Mouse (Mus musculus) kidney, postnatal 0 days (tissue): ENCODE data around the gene Dock10. TPM values are rescaled to one million over a fixed set of nuclear protein-coding genes. Genes with fewer than 3 reads are reported as not detected.

Source experiments
- ATAC-seq: fragments of 200-750 bp; cut with Nextera tagmentation; replicated peaks from 2 replicates; pipeline ENCODE4 v1.8.0; 2017; ENCODE audit warnings: low read depth, moderate number of reproducible peaks, moderate TSS enrichment, moderate library complexity; ENCODE audit not compliant: low FRiP score
- DNase-seq: peaks from one replicate; pipeline ENCODE4 v3.0.0-alpha.2; 2016; ENCODE audit warnings: low spot score
- H3K27ac ChIP-seq: fragments of 300-500 bp; sonication (generic); 2 replicates; pipeline ENCODE4 v1.5.1; 2014; ENCODE audit warnings: mild to moderate bottlenecking
- H3K27me3 ChIP-seq: fragments of 300-500 bp; sonication (generic); 2 replicates; pipeline ENCODE4 v1.6.1; 2014; ENCODE audit warnings: low read length, mixed read lengths; ENCODE audit not compliant: insufficient read depth
- H3K36me3 ChIP-seq: fragments of 300-500 bp; sonication (generic); 2 replicates; pipeline ENCODE4 v1.6.1; 2014; ENCODE audit warnings: low read length, mixed read lengths; ENCODE audit not compliant: insufficient read depth
- H3K4me1 ChIP-seq: fragments of 300-500 bp; sonication (generic); replicated peaks from 2 replicates; pipeline ENCODE4 v1.6.1; 2014; ENCODE audit warnings: antibody characterized with exemption, low read length, mixed read lengths; ENCODE audit not compliant: insufficient read depth
- H3K4me2 ChIP-seq: fragments of 300-500 bp; sonication (generic); 2 replicates; pipeline ENCODE4 v1.6.1; 2014; ENCODE audit warnings: mild to moderate bottlenecking, low read length, moderate library complexity, mixed read lengths
- H3K4me3 ChIP-seq: fragments of 300-500 bp; sonication (generic); replicated peaks from 2 replicates; pipeline ENCODE4 v1.5.1; 2014; ENCODE audit warnings: low read depth, low read length
- H3K9ac ChIP-seq: fragments of 300-500 bp; sonication (generic); 2 replicates; pipeline ENCODE4 v1.6.1; 2014; ENCODE audit warnings: low read depth, low read length
- H3K9me3 ChIP-seq: fragments of 300-500 bp; sonication (generic); replicated peaks from 2 replicates; pipeline ENCODE4 v1.6.1; 2016; ENCODE audit warnings: low read length, inconsistent platforms, mixed read lengths
- CTCF ChIP-seq: IDR thresholded peaks from 2 replicates; pipeline ENCODE4 v1.5.1; 2016; ENCODE audit warnings: antibody characterized with exemption, low read depth, mild to moderate bottlenecking, moderate library complexity
- WGBS: fragments of 180-500 bp; shearing (Covaris S2); extraction: QIAGEN DNeasy Blood & Tissue Kit; methylation state at CpG from one replicate; pipeline ENCODE4 v1.1.7; 2014; 5-methylcytosine and 5-hydroxymethylcytosine counted together
- polyA plus RNA-seq: library from polyadenylated mRNA; unstranded; fragments of >200 nt; fragmentation: Nextera tagmentation; extraction: Ambion mirVana; gene quantifications from 2 replicates; pipeline ENCODE4 v1.2.1, GENCODE M21; 2015

The Dock10 gene
- polyA plus RNA-seq, 1 experiment from 2014 or later: 2.6 TPM

GRCm38 (mm10) chr1:80718666-80719065, 39.7 kb downstream of the Dock10 start:
- 87% methylated on average over 1 of the region's 1 CpGs for WGBS
- H3K27me3 ChIP-seq: no peaks in the 10 kb centered on the region
- DNase-seq (no peak), ATAC-seq (no peak)
- no peak for TF ChIP-seq CTCF
- H3K4me3 ChIP-seq: no peak overlapping the region
- no peak overlapping the region for H3K27ac ChIP-seq
- H3K4me1 ChIP-seq: no peaks in the 10 kb centered on the region
- H3K9ac ChIP-seq: no peak overlapping the region
- no peaks in the 10 kb centered on the region for H3K36me3 ChIP-seq
- H3K4me2 ChIP-seq: no peak overlapping the region
- H3K9me3 ChIP-seq: no peaks in the 10 kb centered on the region

GRCm38 (mm10) chr1:80715917-80716316, 42.4 kb downstream of the Dock10 start:
- ATAC-seq: no peak
- H3K9ac ChIP-seq: no peak overlapping the region
- peak; percentile 42 for DNase-seq
- TF ChIP-seq CTCF: no peak
- H3K36me3 ChIP-seq: no peaks in the 10 kb centered on the region
- WGBS: 55% methylated on average over 3 of the region's 3 CpGs
- no peaks in the 10 kb centered on the region for H3K27me3 ChIP-seq
- no peaks in the 10 kb centered on the region for H3K4me1 ChIP-seq
- H3K27ac ChIP-seq: no peak overlapping the region
- no peak overlapping the region for H3K4me3 ChIP-seq
- no peaks in the 10 kb centered on the region for H3K9me3 ChIP-seq
- no peak overlapping the region for H3K4me2 ChIP-seq

- Histone ChIP-seq H3K4me2 (no peak overlapping the region), H3K4me3 (no peak overlapping the region), H3K9me3 (no peaks in the 10 kb centered on the region), H3K4me1 (no peaks in the 10 kb centered on the region), H3K27me3 (no peaks in the 10 kb centered on the region), H3K36me3 (no peaks in the 10 kb centered on the region), H3K9ac (no peak overlapping the region), H3K27ac (no peak overlapping the region)
- TF ChIP-seq CTCF: no peak
- ATAC-seq (no peak), DNase-seq (no peak)
- 89% methylated on average over 1 of the region's 1 CpGs for WGBS
These were observed 44.4 kb downstream of the Dock10 start for GRCm38 (mm10) chr1:80713920-80714319.

- H3K4me2 ChIP-seq: no peak overlapping the region
- ATAC-seq: no peak
These were observed 47.6 kb downstream of the Dock10 start for GRCm38 (mm10) chr1:80710607-80711261.

GRCm38 (mm10) chr1:80710097-80710541, 48.2 kb downstream of the Dock10 start:
- H3K36me3 ChIP-seq: no peaks in the 10 kb centered on the region
- no peaks in the 10 kb centered on the region for H3K27me3 ChIP-seq
- H3K9ac ChIP-seq: no peak overlapping the region
- TF ChIP-seq CTCF: no peak
- no peak overlapping the region for H3K4me2 ChIP-seq
- no peak overlapping the region for H3K4me3 ChIP-seq
- ATAC-seq (no peak), DNase-seq (peak; percentile 18)
- no peaks in the 10 kb centered on the region for H3K4me1 ChIP-seq
- H3K27ac ChIP-seq: 0 out of 2 replicates have a peak overlapping the region, but pooled peaks have one; percentile 6
- WGBS: 58% methylated on average over 5 of the region's 5 CpGs
- no peaks in the 10 kb centered on the region for H3K9me3 ChIP-seq

More at GRCm38 (mm10) chr1:80710607-80711261, 47.6 kb downstream of the Dock10 start:
- TF ChIP-seq CTCF: no peak
- H3K27ac ChIP-seq: no peak overlapping the region
- 47% methylated on average over 8 of the region's 8 CpGs for WGBS
- no peaks in the 10 kb centered on the region for H3K9me3 ChIP-seq
- peak; percentile 30 for DNase-seq
- H3K4me1 ChIP-seq: no peaks in the 10 kb centered on the region
- H3K36me3 ChIP-seq: no peaks in the 10 kb centered on the region
- H3K9ac ChIP-seq: no peak overlapping the region
- H3K4me3 ChIP-seq: no peak overlapping the region
- no peaks in the 10 kb centered on the region for H3K27me3 ChIP-seq

GRCm38 (mm10) chr1:80709299-80709698, 49.0 kb downstream of the Dock10 start:
- WGBS: 59% methylated on average over 14 of the region's 14 CpGs
- no peaks in the 10 kb centered on the region for H3K4me1 ChIP-seq
- TF ChIP-seq CTCF: no peak
- no peaks in the 10 kb centered on the region for H3K9me3 ChIP-seq
- H3K27me3 ChIP-seq: no peaks in the 10 kb centered on the region
- H3K9ac ChIP-seq: no peak overlapping the region
- peak overlapping the region; percentile 34; the same call in 1 of the 2 replicates for H3K4me2 ChIP-seq
- H3K27ac ChIP-seq: peak overlapping the region; percentile 5; the same call in 1 of the 2 replicates
- peak; percentile 19 for DNase-seq
- no peaks in the 10 kb centered on the region for H3K36me3 ChIP-seq
- no peak for ATAC-seq
- no peak overlapping the region for H3K4me3 ChIP-seq
